Mouse (Mus musculus) layer of hippocampus, postnatal 10 days (tissue): ENCODE measurements at regions not wholly inside any gene's neighbourhood (a gene's known extent, or its start where the extent isn't known, plus 50 kb on each side); places are given as distances from the start of the nearest gene placed in this dataset.
A peak's percentile ranks its signal among the peaks of the same experiment; 100 is the strongest.

Experiments
- DNase-seq, 2 experiments: peaks; one replicate each; pipeline ENCODE4 v3.0.0; 2021; ENCODE audit warnings: low spot score in 2 of 2

GRCm38 (mm10) chr7:145105831-145106493, 102.0 kb downstream of the 1810010D01Rik start:
- no peak for DNase-seq

GRCm38 (mm10) chr7:145102692-145103091, 105.2 kb downstream of the 1810010D01Rik start:
- DNase-seq, result no peak

- DNase-seq, result peak; percentile 68 to 69
Observed at GRCm38 (mm10) chr7:145102216-145102615, 105.7 kb downstream of the 1810010D01Rik start.

GRCm38 (mm10) chr7:145098335-145098734, 109.6 kb downstream of the 1810010D01Rik start:
- DNase-seq, result no peak

GRCm38 (mm10) chr7:145094134-145094526, 113.8 kb downstream of the 1810010D01Rik start:
- no peak for DNase-seq

GRCm38 (mm10) chr7:145093417-145094133, 114.3 kb downstream of the 1810010D01Rik start:
- peak; percentile 50 to 70 for DNase-seq

GRCm38 (mm10) chr7:145092392-145093176, 115.3 kb downstream of the 1810010D01Rik start:
- no peak for DNase-seq

- DNase-seq, result no peak
Observed at GRCm38 (mm10) chr7:145090849-145091248, 117.1 kb downstream of the 1810010D01Rik start.

GRCm38 (mm10) chr7:145089315-145089721, 118.6 kb downstream of the 1810010D01Rik start:
- no peak for DNase-seq

GRCm38 (mm10) chr7:145088655-145089054, 119.3 kb downstream of the 1810010D01Rik start:
- DNase-seq, result no peak

- no peak for DNase-seq
Observed at GRCm38 (mm10) chr7:145087790-145088189, 120.1 kb downstream of the 1810010D01Rik start.

GRCm38 (mm10) chr7:145082917-145083752, 124.8 kb downstream of the 1810010D01Rik start:
- DNase-seq, result no peak

- no peak for DNase-seq
Observed at GRCm38 (mm10) chr7:145071996-145072790, 132.5 kb upstream of the Ccnd1 start.

GRCm38 (mm10) chr7:145071533-145071932, 131.8 kb upstream of the Ccnd1 start:
- DNase-seq, result no peak

- no peak for DNase-seq
Observed at GRCm38 (mm10) chr7:145067366-145067765, 127.6 kb upstream of the Ccnd1 start.

GRCm38 (mm10) chr7:145056320-145056719, 116.6 kb upstream of the Ccnd1 start:
- DNase-seq, result peak; percentile 15 to 23

GRCm38 (mm10) chr7:145051616-145052015, 111.9 kb upstream of the Ccnd1 start:
- no peak for DNase-seq

- DNase-seq, result no peak
Observed at GRCm38 (mm10) chr7:145050729-145051128, 111.0 kb upstream of the Ccnd1 start.

GRCm38 (mm10) chr7:145048481-145048877, 108.8 kb upstream of the Ccnd1 start:
- DNase-seq, result no peak
